Mouse (Mus musculus): Measurements from ENCODE around the gene Hbb-bh2.

GRCm38 (mm10) chr7:103812174-103812573 is 28.1 kb downstream of the Hbb-bh2 start:
- TF ChIP-seq CTCF (IDR thresholded peaks at IDR 0.05; ENCODE audit: low read depth): no peak
- peak; percentile 75 for TF ChIP-seq EP300 (IDR thresholded peaks at IDR 0.05; ENCODE audit: low read depth)
